ENCODE assay signal across 8 mouse cellular contexts in the genomic region with DNA sequence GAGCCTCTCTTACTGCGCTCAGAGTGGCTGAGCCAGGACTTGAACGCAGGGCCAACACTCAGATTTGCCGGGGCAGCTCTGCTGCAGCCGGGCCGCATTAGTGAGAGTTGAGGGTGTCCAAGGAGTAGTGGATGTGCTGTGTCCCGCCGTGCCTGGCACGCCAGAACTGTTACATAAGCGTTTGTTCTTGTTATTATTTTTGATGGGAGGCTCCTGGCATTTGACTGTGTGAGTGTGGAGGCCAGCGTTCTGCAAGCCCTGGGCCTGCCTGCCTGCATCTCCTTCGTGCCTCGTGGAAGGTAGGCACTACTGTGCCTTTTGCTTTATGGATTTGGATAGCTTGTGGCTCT. TPM values are rescaled to one million over a fixed set of nuclear protein-coding genes. Genes with fewer than 3 reads are reported as not detected.
DNase-seq lines count a peak whose midpoint lies in the region; ATAC-seq and TF ChIP-seq lines count a peak whose summit lies in the region.

No protein-coding gene starts in this region.

- no peak for TF ChIP-seq CTCF in cerebellum, adult 2 months (IDR thresholded peaks at IDR 0.05; ENCODE audit: borderline replicate concordance, insufficient read depth, low read depth, low read length)
- no peak for TF ChIP-seq CTCF in thymus, adult 2 months (IDR thresholded peaks at IDR 0.05; ENCODE audit: borderline replicate concordance, control insufficient read depth, extremely low read depth, insufficient read depth, low read length, poor library complexity)

- peak overlapping the region; percentile 1 for H3K4me3 ChIP-seq in cerebellum, adult 2 months (replicated peaks; ENCODE audit: insufficient read depth, low read depth, low read length)
- H3K4me3 ChIP-seq in thymus, adult 2 months (ENCODE audit: control insufficient read depth, insufficient read depth, low read length): peak overlapping the region; percentile 24
- peak overlapping the region; percentile 85 for H3K4me3 ChIP-seq in intestine, embryonic 16.5 days (ENCODE audit: low read length)

- DNase-seq in cerebellum, adult 2 months: peak in 1 of 2 experiments; percentile 24
- no peak for DNase-seq in cerebellum, postnatal 4 days (ENCODE audit: low spot score in 2 of 2)
- DNase-seq in thymus, adult 2 months: no peak
- no peak for DNase-seq in thymus, postnatal 0 days (ENCODE audit: low spot score)
- DNase-seq in lung, postnatal 14 days: peak; percentile 60
- no peak for DNase-seq in embryo, embryonic 11 days
- DNase-seq in frontal cortex, adult 2 months (ENCODE audit: extremely low spot score in 1 of 2, low spot score in 1 of 2): no peak

- peak overlapping the region; percentile 72 for H3K9ac ChIP-seq in intestine, embryonic 16.5 days (ENCODE audit: low read depth, low read length)

- peak overlapping the region; percentile 87 for H3K4me2 ChIP-seq in intestine, embryonic 16.5 days (ENCODE audit: low read depth, low read length)

- no peak overlapping the region for H3K27ac ChIP-seq in cerebellum, adult 2 months (ENCODE audit: insufficient read depth, low read length)
- H3K27ac ChIP-seq in thymus, adult 2 months (ENCODE audit: control insufficient read depth, insufficient read depth, low read length): no peak overlapping the region
- H3K27ac ChIP-seq in intestine, embryonic 16.5 days (ENCODE audit: low read length): peak overlapping the region; percentile 27; the same call in 1 of the 2 replicates

- 75% methylated on average over 12 of the region's 12 CpGs for WGBS in cerebellum, adult 2 months
- WGBS in thymus, adult 2 months: 84% methylated on average over 12 of the region's 12 CpGs
- WGBS in intestine, embryonic 16.5 days: 74% methylated on average over 12 of the region's 12 CpGs

- no peak for ATAC-seq in intestine, embryonic 16.5 days

- H3K9me3 ChIP-seq in intestine, embryonic 16.5 days (ENCODE audit: control insufficient read depth, low read length): no peaks in the 10 kb centered on the region; the same call in 1 of the 2 replicates

- H3K4me1 ChIP-seq in cerebellum, adult 2 months (ENCODE audit: control insufficient read depth, insufficient read depth, low read length): no peaks in the 10 kb centered on the region
- H3K4me1 ChIP-seq in thymus, adult 2 months (replicated peaks; ENCODE audit: control insufficient read depth, insufficient read depth, low read length): peaks cover 13% of the 10 kb centered on the region
- H3K4me1 ChIP-seq in intestine, embryonic 16.5 days (ENCODE audit: control insufficient read depth, insufficient read depth, low read length): peaks cover 32% of the 10 kb centered on the region

- H3K27me3 ChIP-seq in cerebellum, adult 2 months (ENCODE audit: control insufficient read depth, insufficient read depth, low read length): no peaks in the 10 kb centered on the region
- no peaks in the 10 kb centered on the region; the same call in 1 of the 2 replicates for H3K27me3 ChIP-seq in thymus, adult 2 months (ENCODE audit: control insufficient read depth, insufficient read depth, low read length)
- no peaks in the 10 kb centered on the region for H3K27me3 ChIP-seq in intestine, embryonic 16.5 days (replicated peaks; ENCODE audit: control insufficient read depth, insufficient read depth, low read length)

- TF ChIP-seq POLR2A in cerebellum, adult 2 months (IDR thresholded peaks at IDR 0.05; ENCODE audit: borderline replicate concordance, insufficient read depth, low read length): no peak
- TF ChIP-seq POLR2A in thymus, adult 2 months (IDR thresholded peaks at IDR 0.05; ENCODE audit: control insufficient read depth, extremely low read depth, insufficient read depth, low read length, poor library complexity): no peak

- no peaks in the 10 kb centered on the region for H3K36me3 ChIP-seq in thymus, adult 2 months (ENCODE audit: control insufficient read depth, insufficient read depth, low read length)
- H3K36me3 ChIP-seq in intestine, embryonic 16.5 days (ENCODE audit: control insufficient read depth, insufficient read depth, low read length): peaks cover 4% of the 10 kb centered on the region; the same call in 1 of the 2 replicates

RNA-seq across cellular contexts. Expression of gene Tmem189, which starts 1.3 kb away (rescaled TPM):
- polyA plus RNA-seq in cerebellum, adult 2 months (2012; rRNA removed): 105 and 113 TPM in 2 replicates
- polyA plus RNA-seq in thymus, adult 2 months (2012; rRNA removed): 209 and 215 TPM in 2 replicates
- polyA plus RNA-seq in thymus, postnatal 0 days (2015; fragmentation: Nextera tagmentation; extraction: Ambion mirVana): 43.7 and 47.7 TPM in 2 replicates
- 28.6 and 33.7 TPM in 2 replicates for polyA plus RNA-seq in intestine, embryonic 16.5 days (2015; fragmentation: Nextera tagmentation; extraction: Ambion mirVana)
- polyA plus RNA-seq in frontal cortex, adult 2 months (2012; rRNA removed): 71.5 and 75.7 TPM in 2 replicates

RNA-seq across cellular contexts. Expression of gene Cebpb, which starts 2.2 kb away (rescaled TPM):
- polyA plus RNA-seq in cerebellum, adult 2 months (2012; rRNA removed): 8.2 and 8.7 TPM in 2 replicates
- 69.6 and 135 TPM in 2 replicates for polyA plus RNA-seq in thymus, adult 2 months (2012; rRNA removed)
- 7.3 and 7.8 TPM in 2 replicates for polyA plus RNA-seq in thymus, postnatal 0 days (2015; fragmentation: Nextera tagmentation; extraction: Ambion mirVana)
- polyA plus RNA-seq in intestine, embryonic 16.5 days (2015; fragmentation: Nextera tagmentation; extraction: Ambion mirVana): 0.65 and 0.93 TPM in 2 replicates
- 14.5 and 14.9 TPM in 2 replicates for polyA plus RNA-seq in frontal cortex, adult 2 months (2012; rRNA removed)

RNA-seq across cellular contexts. Expression of gene Gm20431, which starts 29.6 kb away (rescaled TPM):
- 12.2 and 15.1 TPM in 2 replicates for polyA plus RNA-seq in cerebellum, adult 2 months (2012; rRNA removed)
- 9.5 and 15.3 TPM in 2 replicates for polyA plus RNA-seq in thymus, adult 2 months (2012; rRNA removed)
- polyA plus RNA-seq in thymus, postnatal 0 days (2015; fragmentation: Nextera tagmentation; extraction: Ambion mirVana): 6.7 and 7.1 TPM in 2 replicates
- 2.0 and 3.2 TPM in 2 replicates for polyA plus RNA-seq in intestine, embryonic 16.5 days (2015; fragmentation: Nextera tagmentation; extraction: Ambion mirVana)
- 0.88 TPM in 1 of 2 replicates, not detected in the other for polyA plus RNA-seq in frontal cortex, adult 2 months (2012; rRNA removed)

RNA-seq across cellular contexts. Expression of gene Ube2v1, which starts 59.0 kb away (rescaled TPM):
- 195 and 219 TPM in 2 replicates for polyA plus RNA-seq in cerebellum, adult 2 months (2012; rRNA removed)
- 161 and 174 TPM in 2 replicates for polyA plus RNA-seq in thymus, adult 2 months (2012; rRNA removed)
- polyA plus RNA-seq in thymus, postnatal 0 days (2015; fragmentation: Nextera tagmentation; extraction: Ambion mirVana): 215 and 236 TPM in 2 replicates
- polyA plus RNA-seq in intestine, embryonic 16.5 days (2015; fragmentation: Nextera tagmentation; extraction: Ambion mirVana): 273 and 293 TPM in 2 replicates
- polyA plus RNA-seq in frontal cortex, adult 2 months (2012; rRNA removed): 250 and 280 TPM in 2 replicates

Comparison
In these comparisons a context has a peak if more than half of its experiments do, and no peak if none do; other contexts are left out.
1. H3K4me3 ChIP-seq: peak in every context shown above with its lines; median percentile 85 in intestine, embryonic 16.5 days; 24 in thymus, adult 2 months; 1 in cerebellum, adult 2 months.